Mouse (Mus musculus) C2C12 (cell line): Measurements from ENCODE around the gene Apoc3.

Source experiments
- CEBPB ChIP-seq: IDR thresholded peaks from one replicate; pipeline ENCODE4 v1.6.1; 2011; ENCODE audit warnings: low read depth, mild to moderate bottlenecking, control low read depth, moderate library complexity
- CTCF ChIP-seq: IDR thresholded peaks from one replicate; pipeline ENCODE4 v1.5.1; 2011; ENCODE audit not compliant: control insufficient read depth, insufficient read depth, insufficient read length
- FOSL1 ChIP-seq: IDR thresholded peaks from one replicate; pipeline ENCODE4 v1.8.0; 2011; ENCODE audit warnings: mild to moderate bottlenecking, low read length; ENCODE audit not compliant: poor library complexity, insufficient read depth, severe bottlenecking
- MAX ChIP-seq: IDR thresholded peaks from one replicate; pipeline ENCODE4 v1.6.1; 2011; ENCODE audit warnings: mild to moderate bottlenecking, control low read depth
- MYOD1 ChIP-seq: IDR thresholded peaks from one replicate; pipeline ENCODE4 v1.6.1; 2011; ENCODE audit warnings: low read depth; ENCODE audit not compliant: control insufficient read depth, insufficient read length
- MYOG ChIP-seq: IDR thresholded peaks from one replicate; pipeline ENCODE4 v1.6.1; 2011; ENCODE audit not compliant: control insufficient read depth, insufficient read length; ENCODE audit errors: extremely low read depth
- USF1 ChIP-seq: IDR thresholded peaks from one replicate; pipeline ENCODE4 v1.6.1; 2011; ENCODE audit warnings: low read depth, mild to moderate bottlenecking, control low read depth, moderate library complexity

DNA sequence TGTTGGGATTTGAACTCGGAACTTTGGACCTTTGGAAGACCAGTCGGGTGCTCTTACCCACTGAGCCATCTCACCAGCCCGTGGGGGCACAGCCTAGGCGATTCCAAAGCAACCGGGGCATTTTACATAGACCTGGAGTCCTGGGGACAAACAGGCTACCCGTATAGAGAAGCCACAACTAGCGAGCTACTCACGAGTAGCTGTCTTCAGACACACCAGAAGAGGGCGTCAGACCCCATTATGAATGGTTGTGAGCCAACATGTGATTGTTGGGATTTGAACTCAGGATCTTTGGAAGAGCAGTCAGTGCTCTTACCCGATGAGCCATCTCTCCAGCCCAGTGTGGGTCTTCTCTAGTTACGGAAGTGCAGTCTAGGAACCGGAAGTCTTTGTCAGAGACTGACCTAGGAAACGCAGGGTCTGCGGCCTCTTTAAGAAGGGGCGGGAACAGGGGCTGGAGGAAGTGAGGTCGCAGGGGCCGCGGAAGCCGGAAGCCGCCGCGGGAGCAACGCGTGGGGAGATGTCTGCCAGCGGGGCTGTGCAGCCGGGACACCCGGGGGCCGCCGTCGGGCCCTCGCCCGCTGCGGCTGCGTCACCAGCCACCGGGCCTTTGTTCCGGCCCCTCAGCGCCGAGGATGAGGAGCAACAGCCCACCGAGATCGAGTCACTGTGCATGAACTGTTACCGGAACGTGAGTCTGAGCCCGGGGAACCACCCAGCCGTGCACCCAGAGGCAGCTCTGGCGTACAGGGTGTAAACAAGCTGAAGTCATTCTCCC lies 37.4 kb upstream of the Apoc3 start, which contains the start of gene Zpr1:
- no peak for TF ChIP-seq CTCF
- peak; percentile 60 for TF ChIP-seq MAX
- no peak for TF ChIP-seq USF1
- no peak for TF ChIP-seq FOSL1
- no peak for TF ChIP-seq CEBPB
- no peak for TF ChIP-seq MYOG
- no peak for TF ChIP-seq MYOD1
